In the genomic region with DNA sequence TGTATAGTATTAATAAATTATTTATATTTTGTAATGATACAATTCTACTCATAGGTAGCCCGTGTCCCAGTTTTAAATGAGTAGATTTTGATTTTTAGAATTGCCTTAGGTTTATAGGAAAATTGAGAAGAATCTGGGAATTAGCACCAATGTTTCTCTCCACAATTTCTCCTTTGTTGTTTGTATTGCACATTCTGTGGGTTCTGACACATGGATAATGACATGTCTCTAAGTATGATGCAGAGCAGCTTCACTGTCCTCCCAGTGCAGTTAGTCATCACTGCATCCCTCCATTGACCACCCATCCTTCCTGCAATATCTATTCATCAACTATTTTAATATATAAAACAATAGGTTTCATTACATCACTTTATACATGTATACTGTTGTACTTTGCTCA, we compare ENCODE assay signal across 28 mouse cellular contexts.
"Had no signal": no experiment of that assay in that cellular context is flagged by ENCODE, and none has a peak within 500 bp of the region (broad histone marks: within the 10 kb centered on the region; RNA-seq: fewer than 3 reads in every experiment).

No protein-coding gene starts in this region.

- H3K36me3 ChIP-seq: heart, embryonic 10.5 days; heart, embryonic 12.5 days; heart, embryonic 13.5 days; heart, embryonic 15.5 days; hindbrain, embryonic 10.5 days; hindbrain, embryonic 12.5 days; hindbrain, embryonic 13.5 days; hindbrain, embryonic 15.5 days; intestine, embryonic 15.5 days; kidney, embryonic 15.5 days had no signal

- H3K27me3 ChIP-seq: heart, embryonic 12.5 days; heart, embryonic 13.5 days; heart, embryonic 15.5 days; hindbrain, embryonic 12.5 days; hindbrain, embryonic 13.5 days; hindbrain, embryonic 15.5 days; intestine, embryonic 15.5 days; kidney, embryonic 15.5 days had no signal

- H3K4me3 ChIP-seq: heart, embryonic 10.5 days; heart, embryonic 12.5 days; heart, embryonic 13.5 days; heart, embryonic 15.5 days; hindbrain, embryonic 10.5 days; hindbrain, embryonic 12.5 days; hindbrain, embryonic 13.5 days; hindbrain, embryonic 15.5 days; intestine, embryonic 15.5 days; kidney, embryonic 15.5 days; layer of hippocampus, adult 2 months; left cerebral cortex, adult 2 months had no signal

- DNase-seq: heart, postnatal 10 days; heart, postnatal 14 days; heart, postnatal 36 days; heart, postnatal 4 days; kidney, adult 11 months; kidney, adult 18-20 months; kidney, adult 2 months; kidney, adult 8-10 months; kidney, adult 9 months; kidney, postnatal 10 days; kidney, postnatal 14 days; kidney, postnatal 25 days; kidney, postnatal 36 days; kidney, postnatal 4 days; layer of hippocampus, adult 9-11 months; layer of hippocampus, postnatal 36 days had no signal
